Mouse (Mus musculus) bone marrow macrophage, adult 2 months (primary cell): Measurements from ENCODE around the gene Mettl24.

Experiments used
- CTCF ChIP-seq: IDR thresholded peaks from 2 replicates; pipeline ENCODE4 v1.5.1; 2012; ENCODE audit warnings: low read depth, mild to moderate bottlenecking, low read length, moderate library complexity
- POLR2A ChIP-seq: IDR thresholded peaks from 2 replicates; pipeline ENCODE4 v1.6.1; 2012; ENCODE audit warnings: mild to moderate bottlenecking, low read depth, low read length, borderline replicate concordance

DNA sequence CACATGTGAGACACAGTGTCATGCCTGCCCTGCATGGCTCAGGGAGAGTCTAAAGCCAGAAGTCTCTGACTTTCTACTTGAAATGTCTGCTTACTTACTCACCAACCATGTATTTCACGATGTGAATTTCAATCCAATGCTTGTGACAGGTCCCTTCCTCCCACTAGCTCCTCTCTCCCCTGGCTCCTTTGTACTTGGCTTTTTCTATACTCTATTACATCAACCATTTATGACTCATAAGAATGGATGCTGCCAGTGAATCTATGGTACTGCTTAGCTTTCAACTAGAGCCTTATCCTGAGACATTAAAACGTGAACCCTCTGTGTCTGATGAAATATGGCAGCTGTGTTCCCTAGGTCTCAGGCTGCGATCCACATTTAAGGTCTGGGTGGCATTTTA lies 147.2 kb downstream of the Mettl24 start:
- TF ChIP-seq CTCF (no peak), POLR2A (no peak)
